Mouse (Mus musculus) heart, adult 2 months (tissue): ENCODE measurements around the gene Gm10282.

Experiments
- CTCF ChIP-seq: fragments of 200-600 bp; IDR thresholded peaks from 2 replicates; pipeline ENCODE4 v1.8.1; 2022; ENCODE audit warnings: antibody characterized with exemption, mild to moderate bottlenecking, moderate library complexity
- POLR2A ChIP-seq: fragments of 200-500 bp; IDR thresholded peaks from 2 replicates; pipeline ENCODE4 v1.6.1; 2011; ENCODE audit warnings: mild to moderate bottlenecking, low read depth, low read length, control low read depth; ENCODE audit not compliant: insufficient read depth

GRCm38 (mm10) chr8:72310849-72311506 lies 5.9 kb upstream of the Gm10282 start:
- TF ChIP-seq CTCF (no peak), POLR2A (peak; percentile 29; the same call in 1 of the 2 replicates)
